Mouse (Mus musculus): Measurements from ENCODE around the gene Spns2. TPM values are rescaled to one million over a fixed set of nuclear protein-coding genes. Genes with fewer than 3 reads are reported as not detected.

Gene Spns2
- total and polyA plus RNA-seq, 3 experiments = 0.07 to 0.17 (median 0.14) TPM

- H3K36me3 ChIP-seq (replicated peaks in 1 of 2; ENCODE audit: control insufficient read depth in 1 of 2, insufficient read depth in 1 of 2, low read length in 1 of 2) = no peaks in the 10 kb centered on the region
- H3K4me3 ChIP-seq (replicated peaks in 1 of 3; ENCODE audit: low read depth in 2 of 3, low read length in 2 of 3, poor library complexity in 1 of 3) = no peak overlapping the region
- no peak overlapping the region for H3K27ac ChIP-seq (ENCODE audit: insufficient read depth, low read depth)
- no peaks in the 10 kb centered on the region for H3K9me3 ChIP-seq (replicated peaks; ENCODE audit: low read length)
- DNase-seq (ENCODE audit: extremely low read depth) = no peak
- dilution Hi-C loops (cut with MboI; ENCODE audit: extremely low pct_ligation_motif_present, extremely low pct_unique_long_range_greater_than_20kb, low sequenced_read_pairs) (no loop called here), in situ Hi-C loops (cut with MboI; ENCODE audit: low pct_ligation_motif_present, low pct_unique_long_range_greater_than_20kb, low sequenced_read_pairs) (no loop called here)
- H3K4me2 ChIP-seq (ENCODE audit: insufficient read depth, low read depth, poor library complexity, severe bottlenecking) = no peak overlapping the region
- H3K9ac ChIP-seq (ENCODE audit: insufficient read depth, low read depth) = no peak overlapping the region
- no peak for TF ChIP-seq USF2 (conservative IDR thresholded peaks at IDR 0.05; ENCODE audit: low read depth, low read length)
- TF ChIP-seq PAX5 (IDR thresholded peaks at IDR 0.05; ENCODE audit: low read length) = no peak
- TF ChIP-seq ZKSCAN1 (IDR thresholded peaks at IDR 0.05; ENCODE audit: borderline replicate concordance, low read depth, low read length) = no peak
- TF ChIP-seq E2F4 (IDR thresholded peaks at IDR 0.05; ENCODE audit: insufficient replicate concordance, low read depth, low read length) = no peak
- TF ChIP-seq ETS1 (conservative IDR thresholded peaks at IDR 0.05; ENCODE audit: low read depth, low read length) = no peak
- no peak for TF ChIP-seq CHD2 (IDR thresholded peaks at IDR 0.05; ENCODE audit: low read length)
- no peak for TF ChIP-seq JUN (IDR thresholded peaks at IDR 0.05; ENCODE audit: insufficient read depth, low read depth, low read length)
- TF ChIP-seq RCOR1 (conservative IDR thresholded peaks at IDR 0.05; ENCODE audit: low read depth, low read length) = no peak
- no peak for TF ChIP-seq BHLHE40 (IDR thresholded peaks at IDR 0.05; ENCODE audit: low read depth, low read length)
- TF ChIP-seq MEF2A (IDR thresholded peaks at IDR 0.05; ENCODE audit: borderline replicate concordance, low read depth, low read length) = no peak
- no peak for TF ChIP-seq POLR2A (IDR thresholded peaks at IDR 0.05; ENCODE audit: low read depth, low read length)
- no peak for TF ChIP-seq CTCF (conservative IDR thresholded peaks at IDR 0.05 in 1 of 2, IDR thresholded peaks at IDR 0.05 in 1 of 2; ENCODE audit: low read depth in 2 of 2, low read length in 2 of 2)
- TF ChIP-seq NRF1 (IDR thresholded peaks at IDR 0.05; ENCODE audit: low read depth, low read length) = no peak
- no peak for TF ChIP-seq MAX (IDR thresholded peaks at IDR 0.05; ENCODE audit: low read length)
- TF ChIP-seq TBP (conservative IDR thresholded peaks at IDR 0.05; ENCODE audit: low read depth, low read length) = no peak
- peaks cover 14% of the 10 kb centered on the region for H3K27me3 ChIP-seq (replicated peaks)
- no peaks in the 10 kb centered on the region for H3K79me2 ChIP-seq (replicated peaks; ENCODE audit: control insufficient read depth, extremely low read depth, insufficient read depth, poor library complexity, severe bottlenecking)
- H3K4me1 ChIP-seq (ENCODE audit: control insufficient read depth in 1 of 2, insufficient read depth in 2 of 2) = peaks cover 0 to 3% of the 10 kb centered on the region in 2 experiments; a peak in 1 of 4 replicates
These were observed 12.1 kb downstream of the Spns2 start for GRCm38 (mm10) chr11:72477653-72478052.

GRCm38 (mm10) chr11:72477182-72477581 is 12.5 kb downstream of the Spns2 start:
- peaks cover 0 to 3% of the 10 kb centered on the region in 2 experiments; a peak in 1 of 4 replicates for H3K4me1 ChIP-seq (ENCODE audit: control insufficient read depth in 1 of 2, insufficient read depth in 2 of 2)
- H3K36me3 ChIP-seq (replicated peaks in 1 of 2; ENCODE audit: control insufficient read depth in 1 of 2, insufficient read depth in 1 of 2, low read length in 1 of 2) = no peaks in the 10 kb centered on the region
- TF ChIP-seq POLR2AphosphoS2 (IDR thresholded peaks at IDR 0.05; ENCODE audit: low read depth, low read length) (no peak), E2F4 (IDR thresholded peaks at IDR 0.05; ENCODE audit: insufficient replicate concordance, low read depth, low read length) (no peak), RAD21 (IDR thresholded peaks at IDR 0.05; ENCODE audit: low read depth, low read length) (no peak), JUND (conservative IDR thresholded peaks at IDR 0.05; ENCODE audit: low read depth, low read length) (no peak), TBP (conservative IDR thresholded peaks at IDR 0.05; ENCODE audit: low read depth, low read length) (no peak), PAX5 (IDR thresholded peaks at IDR 0.05; ENCODE audit: low read length) (no peak), CHD1 (IDR thresholded peaks at IDR 0.05; ENCODE audit: low read depth, low read length) (no peak), NRF1 (IDR thresholded peaks at IDR 0.05; ENCODE audit: low read depth, low read length) (no peak), USF2 (conservative IDR thresholded peaks at IDR 0.05; ENCODE audit: low read depth, low read length) (no peak), JUN (IDR thresholded peaks at IDR 0.05; ENCODE audit: insufficient read depth, low read depth, low read length) (no peak), NELFE (IDR thresholded peaks at IDR 0.05; ENCODE audit: low read depth, low read length) (no peak), ZNF384 (IDR thresholded peaks at IDR 0.05; ENCODE audit: low read depth, low read length) (no peak), ZC3H11A (IDR thresholded peaks at IDR 0.05; ENCODE audit: low read depth, low read length) (no peak), MXI1 (IDR thresholded peaks at IDR 0.05; ENCODE audit: low read depth, low read length) (no peak), BHLHE40 (IDR thresholded peaks at IDR 0.05; ENCODE audit: low read depth, low read length) (no peak), ZMIZ1 (IDR thresholded peaks at IDR 0.05; ENCODE audit: low read depth, low read length) (no peak), CTCF (conservative IDR thresholded peaks at IDR 0.05 in 1 of 2, IDR thresholded peaks at IDR 0.05 in 1 of 2; ENCODE audit: low read depth in 2 of 2, low read length in 2 of 2) (no peak)
- no peak overlapping the region for H3K4me3 ChIP-seq (replicated peaks in 1 of 3; ENCODE audit: low read depth in 2 of 3, low read length in 2 of 3, poor library complexity in 1 of 3)
- H3K27ac ChIP-seq (ENCODE audit: insufficient read depth, low read depth) = no peak overlapping the region
- no peaks in the 10 kb centered on the region for H3K79me2 ChIP-seq (replicated peaks; ENCODE audit: control insufficient read depth, extremely low read depth, insufficient read depth, poor library complexity, severe bottlenecking)
- no peak overlapping the region for H3K9ac ChIP-seq (ENCODE audit: insufficient read depth, low read depth)
- dilution Hi-C loops (cut with MboI; ENCODE audit: extremely low pct_ligation_motif_present, extremely low pct_unique_long_range_greater_than_20kb, low sequenced_read_pairs) = no loop called here
- DNase-seq (ENCODE audit: extremely low read depth) = no peak
- in situ Hi-C loops (cut with MboI; ENCODE audit: low pct_ligation_motif_present, low pct_unique_long_range_greater_than_20kb, low sequenced_read_pairs) = no loop called here
- H3K4me2 ChIP-seq (ENCODE audit: insufficient read depth, low read depth, poor library complexity, severe bottlenecking) = no peak overlapping the region
- peaks cover 11% of the 10 kb centered on the region for H3K27me3 ChIP-seq (replicated peaks)
- no peaks in the 10 kb centered on the region for H3K9me3 ChIP-seq (replicated peaks; ENCODE audit: low read length)

Measured in CH12.LX (cell line).